Mouse (Mus musculus) 3134 (cell line): ENCODE data around the gene Ceacam12.
"Not testable (repeated sequence)": the region's sequence is repeated elsewhere in the genome, so short reads cannot be mapped to it uniquely, and the experiment has no call there.

Source experiments
- DNase-seq: peaks from one replicate; pipeline ENCODE4 v3.0.0-alpha.2; 2011; ENCODE audit warnings: low spot score; ENCODE audit not compliant: insufficient read length; ENCODE audit errors: extremely low read depth

Gene Ceacam12

GRCm38 (mm10) chr7:18065629-18066028 lies at the start of gene Ceacam12:
TSS of gene Ceacam12 (plus strand) at chr7:18065929.
- DNase-seq: no peak

DNA sequence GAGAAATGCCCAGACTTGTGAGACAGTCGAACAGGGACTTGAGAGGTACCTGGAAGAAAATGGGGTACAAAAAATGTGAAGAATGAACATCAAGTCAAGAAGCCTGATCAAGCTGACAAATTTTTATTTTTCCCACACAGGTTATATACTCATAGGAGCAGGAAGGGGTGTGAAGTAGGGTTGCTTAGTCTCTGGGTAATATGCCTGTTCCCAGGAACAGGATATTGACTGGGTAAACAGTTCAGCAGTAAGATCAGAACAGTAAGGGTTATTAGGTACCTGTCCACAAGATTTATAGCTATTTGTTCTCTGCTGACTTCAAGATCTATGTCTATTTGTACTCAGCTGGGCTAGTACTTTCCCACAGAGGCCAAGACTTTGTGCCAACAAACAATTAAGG lies 8.1 kb downstream of the Ceacam12 start:
- DNase-seq: not testable (repeated sequence)

DNA sequence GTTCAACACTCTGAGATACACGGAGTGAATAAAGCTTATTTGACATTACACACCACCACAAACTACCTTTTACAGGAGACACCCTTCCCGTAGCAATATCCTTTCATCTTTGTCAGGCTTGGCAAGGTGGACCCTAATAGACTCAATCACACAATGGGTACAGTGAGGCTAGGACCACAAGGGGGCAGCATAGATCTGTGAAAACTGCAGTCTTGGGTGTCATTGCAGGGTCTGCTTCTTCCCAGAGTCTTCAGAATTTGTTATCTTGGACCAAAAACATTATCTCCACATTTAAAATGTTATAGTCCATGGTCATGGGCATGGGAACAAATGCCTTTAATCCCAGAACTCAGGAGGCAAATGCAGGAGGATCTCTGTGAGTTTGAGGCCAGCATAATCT lies 35.1 kb downstream of the Ceacam12 start:
- DNase-seq: no peak
